Mouse (Mus musculus) kidney, postnatal 14 days (tissue): ENCODE measurements around the gene Unc79.

Source experiments
- DNase-seq: peaks from one replicate; pipeline ENCODE4 v3.0.0; 2022; ENCODE audit warnings: mixed read lengths

Unc79 gene

GRCm38 (mm10) chr12:103211078-103211477 lies 262.4 kb downstream of the Unc79 start:
- DNase-seq = no peak

GRCm38 (mm10) chr12:103213591-103213990 lies 264.9 kb downstream of the Unc79 start:
- DNase-seq = no peak

GRCm38 (mm10) chr12:103214270-103214669 lies 265.6 kb downstream of the Unc79 start:
- DNase-seq = peak; percentile 53

- no peak for DNase-seq
These were observed 266.1 kb downstream of the Unc79 start for GRCm38 (mm10) chr12:103214797-103215196.

GRCm38 (mm10) chr12:103215877-103216610 lies 267.4 kb downstream of the Unc79 start:
- no peak for DNase-seq

- no peak for DNase-seq
These were observed 275.0 kb downstream of the Unc79 start for GRCm38 (mm10) chr12:103223671-103224070.

- DNase-seq = no peak
These were observed 277.5 kb downstream of the Unc79 start for GRCm38 (mm10) chr12:103226121-103226520.

GRCm38 (mm10) chr12:103229058-103229457 lies 280.4 kb downstream of the Unc79 start:
- DNase-seq = no peak
